Mouse (Mus musculus) kidney, adult 2 months (tissue): Measurements from ENCODE around the gene Galnt2.

Experiments
- CTCF ChIP-seq: fragments of 200-500 bp; conservative IDR thresholded peaks from 2 replicates; pipeline ENCODE4 v1.5.1; 2011; ENCODE audit warnings: low read depth, mild to moderate bottlenecking, control low read depth, low read length, moderate library complexity, mixed read lengths; ENCODE audit not compliant: insufficient read depth, insufficient read length
- POLR2A ChIP-seq: fragments of 200-500 bp; IDR thresholded peaks from one replicate; pipeline ENCODE4 v1.6.1; 2011; ENCODE audit warnings: low read depth, low read length, control low read depth

DNA sequence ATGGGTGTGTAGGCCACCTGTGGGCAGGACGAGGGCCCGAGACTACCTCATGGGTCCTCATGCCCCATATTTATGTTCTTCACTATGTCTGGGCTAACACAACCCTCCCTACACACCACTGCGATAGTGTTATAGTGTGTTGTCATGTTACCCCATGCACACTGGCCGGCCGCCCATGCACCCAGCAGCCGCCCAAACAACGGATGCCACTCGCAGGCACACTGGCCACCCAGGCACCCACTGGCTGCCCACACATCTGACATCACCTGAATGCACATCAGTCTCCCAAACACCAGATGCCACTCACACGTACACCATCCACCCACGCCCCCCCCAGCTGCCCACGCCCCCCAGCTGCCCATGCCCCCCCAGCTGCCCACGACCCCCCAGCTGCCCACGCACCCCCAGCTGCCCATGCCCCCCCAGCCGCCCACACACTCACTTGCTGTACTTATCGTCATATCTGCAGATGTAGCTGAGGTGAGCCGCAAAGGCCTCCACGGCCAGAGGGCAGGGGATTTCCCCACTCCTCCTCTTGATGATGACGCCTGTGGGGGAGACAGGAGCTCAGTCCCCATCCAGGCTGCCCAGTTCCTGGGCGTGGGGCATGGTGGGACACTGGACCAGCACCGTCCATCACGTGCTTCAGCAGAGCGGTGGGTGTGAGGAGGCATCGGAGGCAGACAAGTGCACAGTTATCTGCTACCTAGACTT lies 140.4 kb downstream of the Galnt2 start:
- TF ChIP-seq CTCF (no peak), POLR2A (no peak)
